Mouse (Mus musculus): ENCODE data around the gene Rbbp9.

Rbbp9 gene

DNA sequence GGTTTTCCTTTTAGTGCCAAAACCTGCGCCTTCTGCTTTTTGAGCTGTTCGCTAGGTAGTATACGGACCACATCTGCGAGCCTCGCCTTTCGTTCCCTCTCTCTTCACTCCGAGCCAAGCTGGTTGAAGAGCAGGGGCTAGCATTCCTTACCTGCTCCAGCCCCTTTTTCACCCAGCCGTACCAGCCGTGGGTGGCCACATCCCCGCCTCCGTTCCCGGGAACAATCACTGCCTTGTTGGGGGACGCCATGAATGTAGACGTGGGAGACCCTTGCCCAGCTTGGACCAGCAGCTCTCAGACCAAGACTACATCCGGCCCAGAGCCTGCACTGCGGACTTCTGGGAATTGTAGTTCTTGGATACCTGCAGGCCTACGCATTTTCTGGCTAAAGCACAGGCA is at the start of gene Rbbp9:
TSS of gene Rbbp9 (minus strand) at position 341 of the 400 bp plus-strand sequence.
- no peak for TF ChIP-seq GATA4 (IDR thresholded peaks at IDR 0.05; ENCODE audit: insufficient replicate concordance, low read length)

GRCm38 (mm10) chr2:144599831-144600687 is 49.4 kb upstream of the Rbbp9 start, which contains the start of gene Dtd1:
Dtd1 (plus strand) TSS chr2:144599897.
- no peak for TF ChIP-seq GATA4 (IDR thresholded peaks at IDR 0.05; ENCODE audit: insufficient replicate concordance, low read length)

DNA sequence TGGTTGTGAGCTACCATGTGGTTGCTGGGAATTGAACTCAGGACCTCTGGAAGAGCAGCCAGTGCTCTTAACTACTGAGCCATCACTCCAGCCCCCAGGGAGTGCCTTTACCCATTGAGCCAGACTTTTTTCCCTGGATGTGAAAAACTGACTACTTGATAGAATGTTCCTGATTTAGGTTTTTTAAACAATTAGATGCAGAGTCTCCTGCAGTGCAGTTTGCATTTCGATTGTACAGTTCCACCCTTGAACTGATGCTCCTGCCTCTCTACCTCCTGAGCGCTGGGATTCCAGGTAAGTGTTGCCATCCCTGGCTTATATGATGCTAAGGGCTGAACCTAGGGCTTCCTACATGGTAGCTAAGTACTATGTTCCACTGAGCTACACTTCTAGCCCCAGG is 47.3 kb upstream of the Rbbp9 start:
- no peak for TF ChIP-seq GATA4 (IDR thresholded peaks at IDR 0.05; ENCODE audit: insufficient replicate concordance, low read length)

GRCm38 (mm10) chr2:144593951-144594651 is 43.4 kb upstream of the Rbbp9 start, which contains the start of gene Smim26:
Smim26 (plus strand) TSS chr2:144594054.
- no peak for TF ChIP-seq GATA4 (IDR thresholded peaks at IDR 0.05; ENCODE audit: insufficient replicate concordance, low read length)

DNA sequence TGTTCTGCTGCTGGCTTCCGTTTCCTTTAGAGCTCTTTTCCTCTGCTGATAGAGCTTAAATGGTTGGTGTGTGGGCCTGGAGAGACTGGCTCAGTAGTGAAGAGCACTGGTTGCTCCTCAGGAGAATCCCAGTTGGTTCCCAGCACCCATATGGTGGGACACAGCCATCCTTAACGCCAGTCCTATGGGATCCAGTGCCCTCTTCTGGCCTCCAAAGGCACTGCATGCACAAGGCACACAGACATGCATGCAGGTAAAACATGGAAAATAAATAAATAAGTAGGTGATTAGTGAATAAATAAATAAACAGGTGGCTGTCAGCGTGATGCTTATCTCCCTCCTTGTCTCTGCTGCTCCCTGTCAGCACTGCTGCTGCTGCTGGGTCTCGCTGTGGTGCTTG is 38.1 kb upstream of the Rbbp9 start:
- TF ChIP-seq GATA4 (IDR thresholded peaks at IDR 0.05; ENCODE audit: insufficient replicate concordance, low read length) = no peak

DNA sequence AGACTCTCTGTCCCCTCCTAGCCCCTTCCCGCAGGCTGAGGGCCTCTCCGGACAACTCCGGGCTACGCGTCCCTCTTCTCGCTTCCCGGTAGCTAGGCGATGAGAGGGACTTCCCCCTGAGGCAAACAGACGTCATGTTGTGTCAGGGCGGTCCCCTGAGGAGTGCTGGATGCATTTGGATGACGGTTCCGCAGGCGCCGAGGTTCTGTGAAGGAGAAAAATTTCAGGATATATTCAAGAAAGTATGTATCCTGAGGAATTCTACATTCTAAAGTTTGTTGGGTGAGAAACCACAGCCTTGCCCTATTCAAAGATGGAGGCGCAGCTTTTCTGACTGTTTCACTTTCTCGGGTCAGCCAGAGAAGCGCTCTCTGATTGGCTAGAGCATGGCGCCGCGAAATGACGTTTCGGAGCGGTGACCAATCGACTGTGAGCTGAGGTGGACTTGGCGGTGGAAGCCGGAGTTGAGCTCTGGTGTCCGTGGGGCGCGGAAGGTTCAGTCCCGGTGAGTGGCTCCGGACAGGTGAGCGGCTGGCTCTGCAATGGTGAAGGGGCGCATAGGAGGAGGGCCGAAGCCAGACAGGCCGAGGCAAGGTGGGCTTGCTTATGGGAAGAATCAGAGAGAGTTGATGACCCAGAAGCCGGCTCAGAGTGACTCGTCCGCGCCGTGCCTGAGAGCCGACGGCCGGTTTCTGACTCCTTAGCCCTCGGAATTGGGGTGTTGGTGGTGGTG is 5.3 kb upstream of the Rbbp9 start, which contains the start of gene Sec23b:
TSS of gene Sec23b (plus strand) at position 410 of the 733 bp plus-strand sequence.
- no peak for TF ChIP-seq GATA4 (IDR thresholded peaks at IDR 0.05; ENCODE audit: insufficient replicate concordance, low read length)

DNA sequence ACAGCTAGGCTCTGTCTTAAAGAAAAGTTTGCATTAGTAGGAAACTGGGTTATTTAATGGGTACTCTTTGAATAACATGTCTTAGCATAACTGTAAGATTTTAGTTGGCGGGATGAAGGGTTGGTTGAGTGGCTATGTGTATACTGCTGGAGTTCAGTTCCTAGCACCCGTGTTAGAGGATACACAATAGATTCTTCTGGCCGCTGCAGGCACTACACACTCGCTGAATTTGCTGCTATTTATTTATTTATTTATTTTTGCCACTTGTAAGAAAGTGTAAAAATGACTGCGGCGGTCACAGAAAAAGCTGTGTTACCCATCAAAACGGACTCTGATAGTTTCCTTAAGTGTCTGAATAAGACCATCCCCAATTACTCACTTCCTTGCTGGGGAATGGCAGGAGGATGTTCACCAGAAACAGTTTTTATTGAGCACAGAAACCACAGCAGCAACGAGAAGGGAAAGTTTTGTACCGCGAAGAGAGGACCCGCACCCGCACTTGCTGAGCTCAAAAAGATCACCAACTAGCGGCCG is 4.7 kb upstream of the Rbbp9 start:
- no peak for TF ChIP-seq GATA4 (IDR thresholded peaks at IDR 0.05; ENCODE audit: insufficient replicate concordance, low read length)

DNA sequence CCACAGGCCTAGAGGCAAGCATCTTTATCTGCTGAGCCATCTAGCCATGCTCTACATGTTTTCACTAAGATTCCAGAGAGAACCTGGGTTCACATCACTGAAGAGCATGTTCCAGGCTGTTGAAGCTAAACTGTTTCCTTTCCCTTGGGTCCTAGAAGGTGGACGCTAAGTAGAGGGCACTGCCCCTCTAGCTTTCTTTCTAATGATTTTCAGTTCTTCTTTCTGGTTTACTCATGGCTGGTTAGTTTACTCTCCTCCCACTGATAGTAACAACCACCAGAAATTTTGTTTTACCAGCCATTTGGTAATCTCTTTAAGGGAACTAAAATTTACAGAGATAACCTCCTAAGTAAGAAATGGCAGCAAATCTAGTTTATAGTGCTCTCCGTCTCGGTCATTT is 3.2 kb upstream of the Rbbp9 start:
- no peak for TF ChIP-seq GATA4 (IDR thresholded peaks at IDR 0.05; ENCODE audit: insufficient replicate concordance, low read length)

GRCm38 (mm10) chr2:144547559-144547958 is 3.1 kb downstream of the Rbbp9 start:
- TF ChIP-seq GATA4 (IDR thresholded peaks at IDR 0.05; ENCODE audit: insufficient replicate concordance, low read length) = no peak

GRCm38 (mm10) chr2:144545481-144545880 is 5.2 kb downstream of the Rbbp9 start:
- TF ChIP-seq GATA4 (IDR thresholded peaks at IDR 0.05; ENCODE audit: insufficient replicate concordance, low read length) = no peak

DNA sequence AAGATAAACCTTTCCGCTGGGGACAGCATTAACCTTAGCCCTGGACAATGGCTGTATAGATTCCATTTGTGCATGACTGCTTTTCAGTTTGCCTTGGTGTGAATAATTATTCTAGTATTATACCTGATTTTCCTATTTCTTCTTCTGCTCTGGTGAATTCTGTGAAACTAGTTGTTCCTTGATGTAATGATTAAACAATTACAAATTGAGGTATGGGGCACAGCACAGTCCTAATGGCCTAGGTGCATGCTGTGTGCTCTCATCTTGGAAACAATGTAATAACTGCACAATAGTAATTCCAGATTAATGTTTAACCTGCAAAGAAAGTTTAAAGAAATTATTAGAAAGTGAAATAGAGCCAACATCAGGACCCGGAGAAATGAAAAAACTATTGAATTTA is 5.6 kb downstream of the Rbbp9 start:
- TF ChIP-seq GATA4 (IDR thresholded peaks at IDR 0.05; ENCODE audit: insufficient replicate concordance, low read length) = no peak

DNA sequence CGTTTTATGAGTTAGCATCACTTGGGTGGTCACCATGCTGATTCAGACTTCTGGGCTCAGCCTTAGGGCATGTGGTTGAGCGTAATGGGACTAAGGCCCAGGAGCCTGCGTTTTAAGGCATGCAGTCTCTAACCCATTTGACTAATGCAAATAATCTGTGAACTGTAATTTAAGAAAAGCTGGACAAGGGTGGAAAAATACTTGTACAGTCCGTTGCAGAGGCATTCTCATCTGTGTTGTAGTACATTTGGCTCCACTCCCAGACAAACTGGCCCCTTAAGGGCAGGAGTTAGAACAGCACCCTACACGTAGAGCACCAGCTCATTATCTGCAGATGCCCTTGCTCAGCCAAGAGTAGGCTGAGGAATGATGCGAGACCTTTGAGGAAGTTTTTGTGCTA is 6.0 kb downstream of the Rbbp9 start:
- TF ChIP-seq GATA4 (IDR thresholded peaks at IDR 0.05; ENCODE audit: insufficient replicate concordance, low read length) = no peak

- TF ChIP-seq GATA4 (IDR thresholded peaks at IDR 0.05; ENCODE audit: insufficient replicate concordance, low read length) = peak; percentile 95
These were observed 7.0 kb downstream of the Rbbp9 start for GRCm38 (mm10) chr2:144543670-144544069.

DNA sequence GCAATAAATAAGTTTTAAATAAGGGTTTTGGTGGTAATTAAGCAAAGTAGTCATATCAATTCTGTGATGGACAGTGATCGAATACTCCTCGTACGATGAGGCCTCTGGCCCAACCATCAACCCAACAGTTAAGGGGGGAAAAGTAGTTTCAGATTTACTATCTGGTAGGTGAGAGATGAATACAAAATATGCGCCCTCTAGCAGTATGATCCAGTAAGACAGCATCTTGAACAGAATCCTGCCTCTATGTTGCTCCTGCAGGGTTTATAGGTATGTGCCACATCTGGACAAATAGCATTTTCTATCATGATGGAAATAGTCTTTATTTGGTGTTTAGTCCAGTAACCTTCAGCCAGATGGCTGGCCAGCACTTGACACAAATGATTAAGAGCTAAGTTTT is 9.4 kb downstream of the Rbbp9 start:
- no peak for TF ChIP-seq GATA4 (IDR thresholded peaks at IDR 0.05; ENCODE audit: insufficient replicate concordance, low read length)

DNA sequence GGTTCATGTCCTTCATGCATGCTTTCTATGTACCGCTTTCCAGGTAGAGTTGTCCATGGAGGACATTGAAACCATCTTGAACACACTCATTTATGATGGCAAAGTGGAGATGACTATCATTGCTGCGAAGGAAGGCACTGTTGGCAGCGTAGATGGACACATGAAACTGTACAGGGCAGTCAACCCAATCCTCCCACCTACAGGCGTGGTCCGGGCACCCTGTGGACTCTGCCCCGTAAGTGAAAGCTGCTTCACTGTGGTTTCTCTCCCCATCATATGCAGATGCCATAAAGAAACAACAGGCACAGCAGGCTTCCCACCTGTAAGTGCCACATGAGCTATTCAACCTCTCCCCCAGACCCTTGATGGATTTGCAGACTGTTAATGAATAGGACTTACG is 13.5 kb downstream of the Rbbp9 start:
- no peak for TF ChIP-seq GATA4 (IDR thresholded peaks at IDR 0.05; ENCODE audit: insufficient replicate concordance, low read length)

Measured in liver, adult (tissue).